Comparison of ENCODE assay signal across 8 mouse cellular contexts in genomic region chr8:72303633-72304032, GRCm38 (mm10). TPM values are rescaled to one million over a fixed set of nuclear protein-coding genes. Genes with fewer than 3 reads are reported as not detected.
DNase-seq lines count a peak whose midpoint lies in the region; ATAC-seq and TF ChIP-seq lines count a peak whose summit lies in the region.

No protein-coding gene starts in this region.

- H3K4me3 ChIP-seq in liver, embryonic 12.5 days = no peak overlapping the region
- no peak overlapping the region for H3K4me3 ChIP-seq in lung, embryonic 14.5 days (ENCODE audit: low read depth, low read length)
- H3K4me3 ChIP-seq in forebrain, embryonic 11.5 days (ENCODE audit: low read depth, low read length) = no peak overlapping the region

- no peaks in the 10 kb centered on the region for H3K36me3 ChIP-seq in liver, embryonic 12.5 days
- H3K36me3 ChIP-seq in lung, embryonic 14.5 days (ENCODE audit: insufficient read depth) = no peaks in the 10 kb centered on the region
- H3K36me3 ChIP-seq in forebrain, embryonic 11.5 days (ENCODE audit: control insufficient read depth, insufficient read depth, low read length) = no peaks in the 10 kb centered on the region

- peak; percentile 25 for DNase-seq in liver
- DNase-seq in adrenal gland, postnatal 36 days = peak; percentile 77 to 85
- DNase-seq in heart, postnatal 10 days = peak; percentile 75 to 78
- peak; percentile 76 for DNase-seq in lung, embryonic 14.5 days
- peak; percentile 27 for DNase-seq in thymus, postnatal 0 days (ENCODE audit: low spot score)
- DNase-seq in forebrain, embryonic 11.5 days (ENCODE audit: low spot score) = no peak
- DNase-seq in cerebellum, adult 11 months = no peak

- 34% methylated on average over 8 of the region's 8 CpGs for WGBS in liver, embryonic 12.5 days (ENCODE audit: insufficient replicate concordance)
- 34% methylated on average over 8 of the region's 8 CpGs for WGBS in lung, embryonic 14.5 days
- WGBS in forebrain, embryonic 11.5 days = 73% methylated on average over 8 of the region's 8 CpGs

- no peaks in the 10 kb centered on the region for H3K9me3 ChIP-seq in liver, embryonic 12.5 days (replicated peaks)
- H3K9me3 ChIP-seq in lung, embryonic 14.5 days (ENCODE audit: low read depth, low read length) = no peaks in the 10 kb centered on the region
- H3K9me3 ChIP-seq in forebrain, embryonic 11.5 days (ENCODE audit: control insufficient read depth, low read length) = no peaks in the 10 kb centered on the region

- no peak overlapping the region for H3K27ac ChIP-seq in liver, embryonic 12.5 days
- H3K27ac ChIP-seq in lung, embryonic 14.5 days (ENCODE audit: low read depth) = no peak overlapping the region
- H3K27ac ChIP-seq in forebrain, embryonic 11.5 days (ENCODE audit: low read depth, low read length) = no peak overlapping the region

- H3K4me2 ChIP-seq in liver, embryonic 12.5 days = no peak overlapping the region
- H3K4me2 ChIP-seq in lung, embryonic 14.5 days = no peak overlapping the region
- H3K4me2 ChIP-seq in forebrain, embryonic 11.5 days (ENCODE audit: low read depth, low read length, severe bottlenecking) = no peak overlapping the region

- peaks cover 7% of the 10 kb centered on the region for H3K27me3 ChIP-seq in liver, embryonic 12.5 days (replicated peaks)
- no peaks in the 10 kb centered on the region for H3K27me3 ChIP-seq in lung, embryonic 14.5 days (ENCODE audit: insufficient read depth, low read length)
- no peaks in the 10 kb centered on the region for H3K27me3 ChIP-seq in forebrain, embryonic 11.5 days (ENCODE audit: control insufficient read depth, insufficient read depth, low read length)

- no peak for TF ChIP-seq CTCF in lung, embryonic 14.5 days (IDR thresholded peaks at IDR 0.05; ENCODE audit: low read depth)

- no peak for ATAC-seq in liver, embryonic 12.5 days
- peak; percentile 84 for ATAC-seq in lung, embryonic 14.5 days (ENCODE audit: insufficient read depth)
- ATAC-seq in forebrain, embryonic 11.5 days (replicated peaks; ENCODE audit: low FRiP score) = no peak

- intact Hi-C loops in heart, postnatal 10 days (cut with DNase I) = no loop called here

- no peak overlapping the region for H3K9ac ChIP-seq in liver, embryonic 12.5 days
- H3K9ac ChIP-seq in lung, embryonic 14.5 days = no peak overlapping the region
- no peak overlapping the region for H3K9ac ChIP-seq in forebrain, embryonic 11.5 days (ENCODE audit: low read length)

- H3K4me1 ChIP-seq in liver, embryonic 12.5 days = 0 out of 2 replicates have a peak, but pooled peaks cover 3% of the 10 kb centered on the region
- no peaks in the 10 kb centered on the region for H3K4me1 ChIP-seq in lung, embryonic 14.5 days (ENCODE audit: insufficient read depth)
- no peaks in the 10 kb centered on the region for H3K4me1 ChIP-seq in forebrain, embryonic 11.5 days (replicated peaks; ENCODE audit: control insufficient read depth, insufficient read depth, low read length)

RNA-seq across cellular contexts. Expression of gene Gm10282, which starts 1.4 kb away (rescaled TPM):
- polyA plus RNA-seq in liver, embryonic 12.5 days (2016; fragmentation: Nextera tagmentation; extraction: Ambion mirVana) = 10.1 and 10.3 TPM in 2 replicates
- 10 to 100 TPM in 1 of 2 experiments, 1 to 10 TPM in 1; 5.8 to 20.3 TPM for total RNA-seq in adrenal gland, postnatal 36 days (2021)
- total RNA-seq in heart, postnatal 10 days (2021) = 10 to 100 TPM; 15.9 to 19.4 TPM
- polyA plus RNA-seq in lung, embryonic 14.5 days (2014; fragmentation: Nextera tagmentation; extraction: Ambion mirVana) = 38.2 TPM in 2 replicates
- 32.8 and 33.9 TPM in 2 replicates for polyA plus RNA-seq in thymus, postnatal 0 days (2015; fragmentation: Nextera tagmentation; extraction: Ambion mirVana)
- 45.4 and 48.2 TPM in 2 replicates for polyA plus RNA-seq in forebrain, embryonic 11.5 days (2014; fragmentation: Nextera tagmentation; extraction: Ambion mirVana)

RNA-seq across cellular contexts. Expression of gene Klf2, which starts 15.2 kb away (rescaled TPM):
- 5.7 and 6.0 TPM in 2 replicates for polyA plus RNA-seq in liver, embryonic 12.5 days (2016; fragmentation: Nextera tagmentation; extraction: Ambion mirVana)
- total RNA-seq in adrenal gland, postnatal 36 days (2021) = 10 to 100 TPM; 45.2 to 67.5 TPM
- total RNA-seq in heart, postnatal 10 days (2021) = 10 to 100 TPM; 69.7 to 82.8 TPM
- 14.3 and 15.2 TPM in 2 replicates for polyA plus RNA-seq in lung, embryonic 14.5 days (2014; fragmentation: Nextera tagmentation; extraction: Ambion mirVana)
- polyA plus RNA-seq in thymus, postnatal 0 days (2015; fragmentation: Nextera tagmentation; extraction: Ambion mirVana) = 16.8 and 21.4 TPM in 2 replicates
- polyA plus RNA-seq in forebrain, embryonic 11.5 days (2014; fragmentation: Nextera tagmentation; extraction: Ambion mirVana) = 4.7 and 5.4 TPM in 2 replicates

Comparison
In these comparisons a context has a peak if more than half of its experiments do, and no peak if none do; other contexts are left out.
1. DNase-seq: peak in liver (single experiment), adrenal gland, postnatal 36 days (2 of 2), heart, postnatal 10 days (2 of 2), lung, embryonic 14.5 days (single experiment) and thymus, postnatal 0 days (single experiment); none in forebrain, embryonic 11.5 days (single experiment) and cerebellum, adult 11 months (single experiment).